Mouse (Mus musculus) ovary, postnatal 10 days (tissue): ENCODE results near the gene Ifna2.
A peak's percentile ranks its signal among the peaks of the same experiment; 100 is the strongest.

Source experiments
- DNase-seq: peaks from one replicate; pipeline ENCODE4 v3.0.0; 2022; ENCODE audit warnings: low spot score

Gene Ifna2

DNA sequence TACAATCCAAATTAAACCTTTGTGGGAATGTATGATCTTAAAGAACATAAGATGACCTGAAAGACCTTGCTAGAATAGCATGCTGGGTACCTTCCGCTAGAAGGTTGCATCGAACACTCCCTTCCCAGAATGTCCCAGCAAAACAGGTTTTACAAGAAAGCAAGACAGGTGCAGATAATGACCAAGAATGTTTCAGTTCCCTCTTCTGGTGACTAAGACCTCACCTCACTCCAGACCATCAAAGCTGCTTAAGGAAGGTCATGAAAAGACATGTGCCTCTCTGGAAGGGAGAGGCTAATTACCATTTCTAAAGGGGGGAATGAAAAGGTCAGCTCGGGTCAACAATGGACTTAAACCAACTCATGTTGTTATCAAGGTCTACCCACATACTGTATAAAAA lies 30.1 kb downstream of the Ifna2 start:
- no peak for DNase-seq

DNA sequence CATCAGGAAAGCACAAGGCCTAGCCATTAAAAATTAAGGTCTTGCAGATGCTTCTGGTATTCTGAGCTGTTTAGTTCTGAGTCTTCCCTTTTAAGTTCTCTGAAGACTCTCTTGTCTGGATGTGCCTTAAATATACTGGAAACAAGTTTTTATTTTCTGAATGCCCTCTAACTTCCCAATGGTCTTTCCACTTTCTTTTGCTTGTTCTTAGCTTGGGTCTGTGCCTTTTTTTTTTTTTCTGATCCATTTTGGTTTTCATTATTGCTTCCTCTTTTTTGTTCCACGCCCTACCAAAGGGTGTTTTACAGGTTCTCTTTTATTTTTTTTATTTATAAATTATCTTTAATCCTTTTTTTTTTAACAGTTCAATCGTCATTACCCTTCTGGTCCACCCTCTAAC lies 39.4 kb downstream of the Ifna2 start, which contains the start of gene Ifna13:
Ifna13 (minus strand) TSS at position 101 of the 400 bp plus-strand sequence.
- no peak for DNase-seq

DNA sequence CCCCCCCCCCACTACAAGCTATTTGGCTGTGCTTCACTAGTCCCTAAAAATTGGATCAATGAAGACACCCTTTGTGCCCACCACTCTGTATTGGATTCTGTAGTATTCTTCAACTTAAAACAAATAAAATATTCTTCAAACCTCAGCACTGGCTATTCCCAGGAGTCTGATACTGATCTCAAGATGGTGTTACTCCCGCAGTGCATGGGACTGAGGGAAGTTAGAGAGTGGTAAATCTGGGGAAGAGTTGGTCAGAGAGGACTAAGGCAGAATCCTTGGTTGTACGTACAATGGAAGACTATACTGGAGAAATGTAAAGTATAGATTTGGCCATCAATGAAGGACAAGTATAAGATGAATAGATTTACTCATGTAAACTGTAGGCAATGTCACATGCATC lies 41.2 kb downstream of the Ifna2 start:
- no peak for DNase-seq

DNA sequence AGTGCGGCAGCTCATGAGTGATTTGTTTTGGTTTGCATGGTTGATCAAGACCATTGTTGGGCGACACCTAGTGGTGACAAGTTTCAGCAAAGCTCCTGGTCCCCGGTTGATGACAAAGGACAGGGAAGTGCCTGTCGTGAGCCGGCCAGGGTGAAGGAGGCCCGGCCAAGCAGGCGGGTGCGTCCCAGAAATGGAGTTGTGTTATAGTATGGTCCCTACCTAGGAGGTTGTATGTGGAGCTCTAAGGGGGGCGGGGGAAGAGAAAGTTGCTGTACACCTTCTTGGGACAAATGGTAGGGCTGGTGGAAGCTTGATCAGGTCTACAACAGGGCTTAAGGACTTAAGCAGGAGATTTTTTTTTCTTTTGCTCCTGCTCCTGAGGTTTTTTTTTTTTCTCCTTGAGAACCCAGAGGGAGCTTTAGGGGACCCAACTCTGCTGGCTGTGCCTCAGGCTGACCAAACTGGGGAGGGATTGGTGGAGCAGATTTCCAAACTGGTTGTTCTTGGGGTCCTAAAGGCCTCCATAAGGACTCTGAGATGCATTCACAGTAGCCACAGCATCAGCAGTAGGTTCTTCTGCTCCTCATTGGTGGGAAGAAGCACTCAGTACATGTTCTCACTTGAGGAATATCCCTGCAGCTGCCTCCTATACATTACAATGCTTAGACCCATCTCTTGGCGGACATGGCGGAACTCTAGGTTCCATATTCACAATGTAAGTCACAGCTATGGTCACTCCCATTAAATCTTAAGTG lies 42.5 kb downstream of the Ifna2 start:
- peak; percentile 90 for DNase-seq

DNA sequence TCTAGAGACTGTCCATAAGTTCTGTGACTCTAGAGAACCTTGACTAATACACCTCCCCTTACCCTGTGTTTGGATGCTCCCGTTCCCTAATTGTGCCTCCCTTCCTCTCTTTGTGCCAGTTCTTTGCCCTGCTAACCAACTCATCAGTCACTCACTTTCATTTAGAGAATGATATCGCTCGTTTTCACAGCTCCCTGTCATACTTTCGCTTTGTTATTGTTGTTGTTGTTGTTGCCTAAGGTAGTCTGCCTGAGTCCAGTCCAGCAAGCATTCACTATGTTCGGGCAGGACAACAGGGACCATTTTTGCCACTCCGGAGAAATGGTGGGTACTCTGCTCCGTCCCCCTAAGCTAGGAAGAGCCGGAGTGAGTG lies 43.0 kb downstream of the Ifna2 start:
- no peak for DNase-seq

DNA sequence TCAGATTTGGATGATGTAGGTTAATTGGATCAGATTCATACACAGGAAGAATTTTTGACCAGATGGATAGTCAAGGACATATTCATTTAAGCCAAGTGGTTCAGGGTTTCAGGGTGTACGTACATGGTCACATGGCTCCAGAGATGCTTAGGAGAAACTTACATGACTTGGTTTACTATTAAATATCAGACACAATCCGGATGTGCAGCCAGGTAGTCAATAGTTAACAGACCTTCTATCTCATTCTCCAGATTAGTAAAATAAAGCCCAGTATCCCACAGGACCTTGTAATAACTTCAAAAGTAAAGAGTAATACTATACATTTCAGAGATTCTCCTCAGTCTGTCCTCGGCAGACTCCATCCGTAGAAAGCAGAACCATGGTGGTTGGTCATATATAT lies 49.4 kb downstream of the Ifna2 start, which contains the start of gene C87499:
C87499 (minus strand) TSS at position 101 of the 400 bp plus-strand sequence.
- no peak for DNase-seq
